Comparison of ENCODE assay signal across 21 mouse cellular contexts in the genomic region with DNA sequence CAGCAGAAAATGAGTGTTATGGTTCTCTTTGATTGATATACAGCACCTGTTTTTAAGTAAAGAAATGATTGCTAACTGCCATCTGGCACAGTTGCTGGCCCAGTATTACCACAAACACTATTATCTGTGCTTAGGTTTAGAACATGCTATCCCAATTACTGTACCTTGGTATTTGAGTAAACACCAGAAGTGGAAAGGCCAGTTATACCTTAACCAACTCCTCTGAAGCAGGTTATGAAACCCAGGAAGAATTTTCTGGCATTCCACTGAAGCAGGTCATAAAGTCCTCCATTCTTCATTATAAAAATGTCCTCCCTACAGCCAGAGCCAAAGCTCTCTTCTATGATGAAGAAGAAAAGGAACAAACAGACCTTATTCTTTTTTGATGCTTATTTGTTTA.
DNase-seq lines count a peak whose midpoint lies in the region; ATAC-seq and TF ChIP-seq lines count a peak whose summit lies in the region.
"Had no signal": no experiment of that assay in that cellular context is flagged by ENCODE, and none has a peak within 500 bp of the region (broad histone marks: within the 10 kb centered on the region; RNA-seq: fewer than 3 reads in every experiment).

No protein-coding gene starts in this region.

- H3K4me3 ChIP-seq in intestine, embryonic 15.5 days (replicated peaks): no peak overlapping the region
- H3K4me3 ChIP-seq in intestine, postnatal 0 days (ENCODE audit: low read depth, low read length): no peak overlapping the region
- no peak overlapping the region for H3K4me3 ChIP-seq in liver, adult 2 months (ENCODE audit: insufficient read depth, low read depth, low read length)
- no peak overlapping the region for H3K4me3 ChIP-seq in liver, postnatal 0 days (ENCODE audit: low read depth, low read length)
- no peak overlapping the region for H3K4me3 ChIP-seq in forebrain, postnatal 0 days (ENCODE audit: low read depth, low read length)
- H3K4me3 ChIP-seq: embryonic facial prominence, embryonic 15.5 days; erythroblast, embryonic 14.5 days; forebrain, embryonic 15.5 days; heart, adult 2 months; heart, embryonic 15.5 days had no signal

- H3K4me2 ChIP-seq in intestine, embryonic 15.5 days (replicated peaks): no peak overlapping the region
- H3K4me2 ChIP-seq in intestine, postnatal 0 days (replicated peaks; ENCODE audit: low read depth): no peak overlapping the region
- H3K4me2 ChIP-seq in liver, postnatal 0 days (ENCODE audit: low read depth, low read length): no peak overlapping the region
- H3K4me2 ChIP-seq in forebrain, postnatal 0 days (ENCODE audit: low read depth): no peak overlapping the region
- H3K4me2 ChIP-seq: embryonic facial prominence, embryonic 15.5 days; forebrain, embryonic 15.5 days; heart, embryonic 11.5 days; heart, embryonic 15.5 days; hindbrain, embryonic 14.5 days had no signal

- no peaks in the 10 kb centered on the region for H3K36me3 ChIP-seq in intestine, embryonic 15.5 days
- H3K36me3 ChIP-seq in intestine, postnatal 0 days (ENCODE audit: control insufficient read depth, insufficient read depth): no peaks in the 10 kb centered on the region
- H3K36me3 ChIP-seq in liver, adult 2 months (ENCODE audit: control insufficient read depth, insufficient read depth, low read length): no peaks in the 10 kb centered on the region
- no peaks in the 10 kb centered on the region for H3K36me3 ChIP-seq in liver, postnatal 0 days (replicated peaks; ENCODE audit: insufficient read depth, low read length)
- H3K36me3 ChIP-seq in forebrain, postnatal 0 days (ENCODE audit: insufficient read depth): no peaks in the 10 kb centered on the region
- H3K36me3 ChIP-seq: embryonic facial prominence, embryonic 15.5 days; forebrain, embryonic 15.5 days; heart, embryonic 15.5 days had no signal

- H3K4me1 ChIP-seq in intestine, embryonic 15.5 days (replicated peaks): no peaks in the 10 kb centered on the region
- H3K4me1 ChIP-seq in intestine, postnatal 0 days (replicated peaks; ENCODE audit: control insufficient read depth, insufficient read depth, low read length): no peaks in the 10 kb centered on the region
- no peaks in the 10 kb centered on the region; the same call in 1 of the 2 replicates for H3K4me1 ChIP-seq in liver, adult 2 months (ENCODE audit: control insufficient read depth, insufficient read depth, low read length)
- H3K4me1 ChIP-seq in liver, postnatal 0 days (ENCODE audit: insufficient read depth): no peaks in the 10 kb centered on the region
- H3K4me1 ChIP-seq in forebrain, postnatal 0 days (ENCODE audit: insufficient read depth): no peaks in the 10 kb centered on the region
- H3K4me1 ChIP-seq: embryonic facial prominence, embryonic 15.5 days; forebrain, embryonic 15.5 days; heart, embryonic 15.5 days had no signal

- no peaks in the 10 kb centered on the region for H3K79me2 ChIP-seq in liver, adult 2 months (ENCODE audit: control insufficient read depth, insufficient read depth, low read length)

- peak; percentile 66 for DNase-seq in liver, adult 2 months (ENCODE audit: extremely low read depth, low read depth, low spot score)
- no peak for DNase-seq in liver, postnatal 0 days
- peak; percentile 16 for DNase-seq in urinary bladder, postnatal 14 days (ENCODE audit: low spot score)
- DNase-seq in urinary bladder, postnatal 36 days (ENCODE audit: low spot score in 2 of 2): no peak
- DNase-seq in lung, postnatal 36 days: peak; percentile 66
- no peak for DNase-seq in forebrain, postnatal 0 days
- DNase-seq: adrenal gland, postnatal 10 days; cerebellum, adult 11-12 months; cerebellum, adult 9-10 months; cerebellum, postnatal 25 days; gastrocnemius, postnatal 10 days; heart, adult 2 months; heart, postnatal 14 days had no signal

- no peak overlapping the region for H3K27ac ChIP-seq in intestine, embryonic 15.5 days
- H3K27ac ChIP-seq in intestine, postnatal 0 days (ENCODE audit: low read depth, low read length): no peak overlapping the region
- no peak overlapping the region for H3K27ac ChIP-seq in liver, adult 2 months (replicated peaks; ENCODE audit: insufficient read depth, low read depth, low read length)
- no peak overlapping the region for H3K27ac ChIP-seq in liver, postnatal 0 days (ENCODE audit: low read depth)
- H3K27ac ChIP-seq in forebrain, postnatal 0 days (ENCODE audit: low read depth, low read length): no peak overlapping the region
- H3K27ac ChIP-seq: embryonic facial prominence, embryonic 15.5 days; forebrain, embryonic 15.5 days; heart, adult 2 months; heart, embryonic 15.5 days; hindbrain, embryonic 14.5 days had no signal

- no peak for TF ChIP-seq EP300 in liver, postnatal 0 days (IDR thresholded peaks at IDR 0.05; ENCODE audit: low read depth)

- 0 out of 2 replicates have a peak, but pooled peaks have one; percentile 36 for ATAC-seq in intestine, embryonic 15.5 days
- ATAC-seq in intestine, postnatal 0 days: no peak
- ATAC-seq in liver, postnatal 0 days: no peak
- ATAC-seq in forebrain, postnatal 0 days: no peak
- ATAC-seq: forebrain, embryonic 15.5 days had no signal

- no peak for TF ChIP-seq CTCF in intestine, postnatal 0 days (IDR thresholded peaks at IDR 0.05; ENCODE audit: low read depth)
- TF ChIP-seq CTCF in liver, adult 2 months (IDR thresholded peaks at IDR 0.05; ENCODE audit: low read depth, low read length): no peak
- TF ChIP-seq CTCF in liver, postnatal 0 days (IDR thresholded peaks at IDR 0.05; ENCODE audit: low read depth): no peak
- TF ChIP-seq CTCF in forebrain, postnatal 0 days (IDR thresholded peaks at IDR 0.05; ENCODE audit: low read depth): no peak

- no peaks in the 10 kb centered on the region for H3K9me3 ChIP-seq in intestine, embryonic 15.5 days
- H3K9me3 ChIP-seq in intestine, postnatal 0 days (ENCODE audit: control insufficient read depth): no peaks in the 10 kb centered on the region
- H3K9me3 ChIP-seq in liver, postnatal 0 days (ENCODE audit: low read length): no peaks in the 10 kb centered on the region
- H3K9me3 ChIP-seq in forebrain, postnatal 0 days (ENCODE audit: low read length): no peaks in the 10 kb centered on the region
- H3K9me3 ChIP-seq: embryonic facial prominence, embryonic 15.5 days; forebrain, embryonic 15.5 days; heart, embryonic 15.5 days had no signal

- no peak overlapping the region for H3K9ac ChIP-seq in intestine, embryonic 15.5 days
- no peak overlapping the region for H3K9ac ChIP-seq in intestine, postnatal 0 days (ENCODE audit: low read depth, low read length)
- no peak overlapping the region for H3K9ac ChIP-seq in liver, adult 2 months (ENCODE audit: low read depth, low read length)
- H3K9ac ChIP-seq in liver, postnatal 0 days (replicated peaks): no peak overlapping the region
- H3K9ac ChIP-seq in forebrain, postnatal 0 days: no peak overlapping the region
- H3K9ac ChIP-seq: embryonic facial prominence, embryonic 15.5 days; forebrain, embryonic 15.5 days; heart, embryonic 15.5 days; hindbrain, embryonic 14.5 days had no signal

- H3K27me3 ChIP-seq in intestine, embryonic 15.5 days (replicated peaks): no peaks in the 10 kb centered on the region
- H3K27me3 ChIP-seq in intestine, postnatal 0 days (replicated peaks; ENCODE audit: control insufficient read depth, insufficient read depth, low read length): no peaks in the 10 kb centered on the region
- no peaks in the 10 kb centered on the region for H3K27me3 ChIP-seq in liver, adult 2 months (ENCODE audit: control insufficient read depth, insufficient read depth, low read length)
- no peaks in the 10 kb centered on the region for H3K27me3 ChIP-seq in liver, postnatal 0 days (ENCODE audit: insufficient read depth, low read length)
- no peaks in the 10 kb centered on the region for H3K27me3 ChIP-seq in forebrain, postnatal 0 days (ENCODE audit: insufficient read depth, low read length)
- H3K27me3 ChIP-seq: embryonic facial prominence, embryonic 15.5 days; forebrain, embryonic 15.5 days; heart, embryonic 15.5 days had no signal

- no peak for TF ChIP-seq POLR2A in liver, adult 2 months (IDR thresholded peaks at IDR 0.05; ENCODE audit: extremely low read depth, insufficient read depth, low read length)

Comparison
In these comparisons a context has a peak if more than half of its experiments do, and no peak if none do; other contexts are left out.
1. DNase-seq: peak in liver, adult 2 months (single experiment), urinary bladder, postnatal 14 days (single experiment) and lung, postnatal 36 days (single experiment); none in liver, postnatal 0 days (single experiment), urinary bladder, postnatal 36 days (0 of 2) and forebrain, postnatal 0 days (single experiment).